Mouse (Mus musculus) layer of hippocampus, adult 9-11 months (tissue): ENCODE results near the gene Angel1.
A peak's percentile ranks its signal among the peaks of the same experiment; 100 is the strongest.

Experiments used
- DNase-seq: peaks from one replicate; pipeline ENCODE4 v3.0.0; 2022

The Angel1 gene

GRCm38 (mm10) chr12:86726120-86726640 is at the start of gene Angel1:
Gene Angel1 (minus strand): TSS chr12:86726460.
- peak; percentile 96 for DNase-seq

GRCm38 (mm10) chr12:86775561-86776280 is 49.5 kb upstream of the Angel1 start:
- no peak for DNase-seq

- DNase-seq: no peak
These were observed 46.3 kb upstream of the Angel1 start for GRCm38 (mm10) chr12:86772551-86772950.

GRCm38 (mm10) chr12:86771823-86772427 is 45.7 kb upstream of the Angel1 start:
- peak; percentile 91 for DNase-seq

GRCm38 (mm10) chr12:86770927-86771326 is 44.7 kb upstream of the Angel1 start:
- DNase-seq: no peak

- peak; percentile 54 for DNase-seq
These were observed 44.0 kb upstream of the Angel1 start for GRCm38 (mm10) chr12:86770261-86770670.

- DNase-seq: no peak
These were observed 43.6 kb upstream of the Angel1 start for GRCm38 (mm10) chr12:86769819-86770218.

GRCm38 (mm10) chr12:86768986-86769580 is 42.8 kb upstream of the Angel1 start:
- DNase-seq: peak; percentile 80

GRCm38 (mm10) chr12:86767868-86768631 is 41.8 kb upstream of the Angel1 start:
- no peak for DNase-seq

- no peak for DNase-seq
These were observed 40.2 kb upstream of the Angel1 start for GRCm38 (mm10) chr12:86766467-86766866.

- DNase-seq: no peak
These were observed 37.8 kb upstream of the Angel1 start for GRCm38 (mm10) chr12:86764060-86764459.

- DNase-seq: no peak
These were observed 34.8 kb upstream of the Angel1 start for GRCm38 (mm10) chr12:86761036-86761435.

- no peak for DNase-seq
These were observed 8.1 kb upstream of the Angel1 start, which contains the start of gene Lrrc74a for GRCm38 (mm10) chr12:86734319-86734810. Gene Lrrc74a (plus strand): TSS chr12:86734369.

- DNase-seq: no peak
These were observed 554 bp downstream of the Angel1 start for GRCm38 (mm10) chr12:86725706-86726105.

- peak; percentile 38 for DNase-seq
These were observed 2.0 kb downstream of the Angel1 start for GRCm38 (mm10) chr12:86724300-86724699.

GRCm38 (mm10) chr12:86721453-86721852 is 4.8 kb downstream of the Angel1 start:
- no peak for DNase-seq

- no peak for DNase-seq
These were observed 6.2 kb downstream of the Angel1 start for GRCm38 (mm10) chr12:86719961-86720639.

GRCm38 (mm10) chr12:86716962-86717361 is 9.3 kb downstream of the Angel1 start:
- DNase-seq: no peak

- peak; percentile 67 for DNase-seq
These were observed 10.9 kb downstream of the Angel1 start for GRCm38 (mm10) chr12:86715401-86715800.

- no peak for DNase-seq
These were observed 12.2 kb downstream of the Angel1 start for GRCm38 (mm10) chr12:86714026-86714425.

GRCm38 (mm10) chr12:86705843-86706242 is 20.4 kb downstream of the Angel1 start:
- DNase-seq: no peak

- no peak for DNase-seq
These were observed 23.6 kb downstream of the Angel1 start for GRCm38 (mm10) chr12:86702690-86703089.
